Mouse (Mus musculus) forebrain, embryonic 14.5 days (tissue): ENCODE measurements around the gene Galnt15. TPM values are rescaled to one million over a fixed set of nuclear protein-coding genes. Genes with fewer than 3 reads are reported as not detected.
A peak's percentile ranks its signal among the peaks of the same experiment; 100 is the strongest.
"Not testable (repeated sequence)": the region's sequence is repeated elsewhere in the genome, so short reads cannot be mapped to it uniquely, and the experiment has no call there.

Source experiments
- ATAC-seq: fragments of 200-750 bp; cut with Nextera tagmentation; 2 replicates; pipeline ENCODE4 v1.8.0; 2017; ENCODE audit warnings: mild to moderate bottlenecking, moderate library complexity
- DNase-seq: peaks from one replicate; pipeline ENCODE4 v3.0.0-alpha.2; 2015; ENCODE audit warnings: low spot score
- H3K27ac ChIP-seq: fragments of 300-500 bp; sonication (generic); 2 replicates; pipeline ENCODE4 v1.5.1; 2014; ENCODE audit warnings: low read depth, mild to moderate bottlenecking, control low read depth, low read length, moderate library complexity
- H3K27me3 ChIP-seq: fragments of 300-500 bp; sonication (generic); replicated peaks from 2 replicates; pipeline ENCODE4 v1.6.1; 2014; ENCODE audit warnings: low read length, control low read depth, mixed read lengths; ENCODE audit not compliant: control insufficient read depth, insufficient read depth
- H3K36me3 ChIP-seq: fragments of 300-500 bp; sonication (generic); 2 replicates; pipeline ENCODE4 v1.6.1; 2014; ENCODE audit warnings: low read length, control low read depth; ENCODE audit not compliant: control insufficient read depth, insufficient read depth
- H3K4me1 ChIP-seq: fragments of 300-500 bp; sonication (generic); 2 replicates; pipeline ENCODE4 v1.6.1; 2014; ENCODE audit warnings: antibody characterized with exemption, low read length, control low read depth; ENCODE audit not compliant: control insufficient read depth, insufficient read depth
- H3K4me2 ChIP-seq: fragments of 300-500 bp; sonication (generic); 2 replicates; pipeline ENCODE4 v1.6.1; 2014; ENCODE audit warnings: mild to moderate bottlenecking, control low read depth, low read length
- H3K4me3 ChIP-seq: fragments of 300-500 bp; sonication (generic); 2 replicates; pipeline ENCODE4 v1.5.1; 2014; ENCODE audit warnings: low read depth, low read length, control low read depth
- H3K9ac ChIP-seq: fragments of 300-500 bp; sonication (generic); 2 replicates; pipeline ENCODE4 v1.6.1; 2014; ENCODE audit warnings: mild to moderate bottlenecking, low read length, control low read depth, moderate library complexity
- H3K9me3 ChIP-seq: fragments of 300-500 bp; sonication (generic); replicated peaks from 2 replicates; pipeline ENCODE4 v1.6.1; 2016; ENCODE audit warnings: low read length, control low read depth, mixed read lengths; ENCODE audit not compliant: control insufficient read depth
- WGBS: fragments of 180-500 bp; shearing (Covaris S2); extraction: QIAGEN DNeasy Blood & Tissue Kit; methylation state at CpG from one replicate; pipeline ENCODE4 v1.1.7; 2014; 5-methylcytosine and 5-hydroxymethylcytosine counted together
- polyA plus RNA-seq: library from polyadenylated mRNA; unstranded; fragments of >200 nt; fragmentation: Nextera tagmentation; extraction: Ambion mirVana; gene quantifications from 2 replicates; pipeline ENCODE4 v1.2.1, GENCODE M21; 2014

Galnt15 gene
- polyA plus RNA-seq, 1 experiment from 2014 or later, result 0.39 TPM

DNA sequence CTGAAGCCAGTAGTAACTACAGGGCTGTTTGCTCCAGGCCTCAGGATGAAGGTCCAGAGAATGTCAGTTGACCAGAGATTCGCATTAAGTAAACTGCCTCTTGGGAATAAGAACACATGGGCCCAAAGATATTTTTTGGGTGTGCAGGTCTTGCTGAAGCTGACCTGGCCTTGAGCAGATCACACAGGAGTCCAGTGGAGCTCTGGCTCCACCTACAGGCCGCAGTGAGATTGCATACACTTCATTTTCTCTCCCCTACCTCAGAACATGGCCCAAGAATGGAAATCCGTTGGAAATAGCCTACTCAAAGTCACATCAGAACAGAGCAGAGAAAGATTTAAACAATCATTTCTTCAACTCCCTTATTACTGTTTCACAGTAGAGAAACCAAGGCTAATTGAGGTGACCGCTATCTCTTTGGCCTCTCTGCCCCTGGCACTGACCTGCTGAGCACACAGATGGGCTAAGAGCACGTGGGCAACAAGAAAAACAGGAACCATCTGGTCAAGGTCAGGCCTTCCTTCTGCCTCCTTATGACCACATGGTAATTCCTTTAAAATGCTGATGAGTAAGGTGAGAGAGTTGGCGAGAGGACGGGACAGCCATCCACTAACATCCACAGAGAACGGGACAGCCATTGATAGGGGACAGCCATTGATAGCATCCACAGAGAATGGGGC, 48.2 kb downstream of the Galnt15 start:
- Histone ChIP-seq H3K4me2 (no peak overlapping the region), H3K27ac (no peak overlapping the region), H3K9me3 (no peaks in the 10 kb centered on the region), H3K4me1 (no peaks in the 10 kb centered on the region), H3K36me3 (peaks cover 16% of the 10 kb centered on the region), H3K9ac (no peak overlapping the region), H3K4me3 (no peak overlapping the region), H3K27me3 (no peaks in the 10 kb centered on the region)
- 56% methylated on average over 8 of the region's 8 CpGs for WGBS
- peak; percentile 72 for DNase-seq
- peak; percentile 52; the same call in 1 of the 2 replicates for ATAC-seq

DNA sequence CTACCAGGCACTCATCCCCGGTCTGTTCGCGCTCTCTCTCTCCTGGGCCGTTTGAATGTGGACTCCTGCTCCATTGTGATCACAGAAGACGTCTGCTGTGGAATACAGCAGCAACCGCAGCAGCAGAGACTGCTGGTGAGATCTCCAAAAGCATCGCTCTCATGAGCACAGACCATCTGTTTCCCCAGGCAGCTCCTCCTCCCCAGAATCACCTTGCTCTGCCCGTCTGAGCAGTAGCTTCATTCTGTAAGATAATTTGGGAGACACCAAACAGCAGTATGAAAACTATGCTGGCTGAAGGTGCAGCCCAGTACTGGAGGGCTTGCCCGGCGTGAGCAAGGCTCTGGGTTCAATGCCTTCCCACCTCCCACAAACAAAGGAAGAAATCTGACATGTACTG, 52.2 kb downstream of the Galnt15 start:
- 85% methylated on average over 10 of the region's 10 CpGs for WGBS
- ATAC-seq, result no peak
- no peaks in the 10 kb centered on the region for H3K27me3 ChIP-seq
- peaks cover 4% of the 10 kb centered on the region; the same call in 1 of the 2 replicates for H3K4me1 ChIP-seq
- H3K4me2 ChIP-seq, result no peak overlapping the region
- no peak overlapping the region for H3K9ac ChIP-seq
- no peak overlapping the region for H3K4me3 ChIP-seq
- no peak for DNase-seq
- peaks cover 26% of the 10 kb centered on the region for H3K36me3 ChIP-seq
- no peaks in the 10 kb centered on the region for H3K9me3 ChIP-seq
- H3K27ac ChIP-seq, result no peak overlapping the region

DNA sequence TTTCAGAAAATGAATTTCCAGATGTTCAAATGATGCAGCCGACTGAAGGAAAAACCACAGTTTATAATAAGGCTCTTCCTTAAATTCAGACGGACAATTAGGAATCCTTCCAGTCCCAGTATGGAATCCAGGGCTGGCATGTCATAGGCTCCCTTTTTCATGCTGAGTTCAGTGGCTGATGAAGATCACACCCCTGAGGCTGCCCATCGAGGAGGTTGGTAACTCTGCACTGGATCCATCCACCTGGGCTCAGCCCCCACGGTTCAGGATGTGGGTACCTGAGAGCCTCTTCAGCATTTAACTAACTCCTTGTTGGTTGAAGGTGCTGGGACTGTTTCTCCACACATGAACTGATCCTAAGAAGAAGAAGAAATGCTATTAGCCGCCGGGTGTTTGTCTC, 54.1 kb downstream of the Galnt15 start:
- Histone ChIP-seq H3K4me3 (no peak overlapping the region), H3K4me1 (peaks cover 12% of the 10 kb centered on the region; the same call in 1 of the 2 replicates), H3K4me2 (no peak overlapping the region), H3K9me3 (no peaks in the 10 kb centered on the region), H3K27ac (no peak overlapping the region), H3K9ac (no peak overlapping the region), H3K27me3 (no peaks in the 10 kb centered on the region), H3K36me3 (peaks cover 26% of the 10 kb centered on the region)
- ATAC-seq, result no peak
- whole genome bisulfite sequencing, result 95% methylated on average over 6 of the region's 6 CpGs
- DNase-seq, result no peak

DNA sequence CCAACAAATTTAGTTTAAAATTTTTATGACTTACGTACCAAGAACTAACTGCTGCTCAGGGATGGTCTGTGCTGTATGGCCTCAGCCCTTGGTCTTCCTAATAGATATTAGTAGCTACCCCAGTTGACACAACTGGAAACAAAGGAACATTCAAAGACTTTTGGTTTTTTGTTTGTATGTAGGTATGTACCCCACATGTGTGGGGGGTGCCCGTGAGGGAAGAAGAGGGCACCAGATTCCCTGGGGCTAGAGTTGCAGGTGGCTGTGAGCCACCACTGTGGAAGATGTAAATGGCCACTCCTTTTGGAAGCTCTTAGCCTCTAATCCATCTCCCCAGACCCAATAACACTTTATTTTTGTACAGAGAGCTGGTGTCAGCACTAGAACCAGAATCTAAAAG, 54.7 kb downstream of the Galnt15 start:
- Histone ChIP-seq H3K9me3 (no peaks in the 10 kb centered on the region), H3K4me2 (no peak overlapping the region), H3K27me3 (no peaks in the 10 kb centered on the region), H3K27ac (no peak overlapping the region), H3K9ac (no peak overlapping the region), H3K4me1 (peaks cover 12% of the 10 kb centered on the region; the same call in 1 of the 2 replicates), H3K4me3 (no peak overlapping the region), H3K36me3 (peaks cover 26% of the 10 kb centered on the region)
- 87% methylated on average over 2 of the region's 2 CpGs for WGBS
- DNase-seq (no peak), ATAC-seq (no peak)

DNA sequence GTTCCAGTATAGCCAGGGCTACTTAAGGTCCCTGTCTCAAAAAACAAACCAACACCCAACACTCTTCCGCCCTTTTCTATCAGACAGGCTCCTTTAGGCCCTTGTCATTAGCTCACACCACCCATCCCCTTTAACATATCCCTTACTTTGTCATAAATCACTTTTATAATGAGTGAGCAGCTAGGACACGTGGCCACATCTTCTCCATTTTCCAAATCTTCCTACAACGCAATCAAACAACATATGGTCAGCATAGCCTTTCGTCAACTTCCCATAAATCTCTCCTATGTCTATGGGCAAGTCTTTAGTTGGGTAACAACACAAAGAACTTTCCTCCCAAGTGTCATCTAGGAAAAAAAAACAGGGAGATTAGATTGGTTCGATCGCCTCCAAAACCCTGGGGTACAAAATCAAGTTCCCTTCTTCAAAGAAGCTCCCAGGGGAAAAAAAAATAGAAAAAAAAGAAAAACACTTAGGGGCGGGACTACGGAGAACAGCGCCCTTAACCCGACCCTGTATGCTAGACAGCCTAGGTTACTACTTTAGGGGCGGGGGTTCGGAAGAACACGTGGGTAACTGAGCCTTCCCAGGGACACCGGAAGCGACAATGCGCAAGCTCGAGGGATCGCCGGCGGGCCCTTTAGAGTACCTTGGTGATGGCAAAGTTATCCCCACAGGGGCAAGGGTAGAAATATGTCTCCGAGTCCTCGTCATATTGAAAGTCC, 56.1 kb downstream of the Galnt15 start, which contains the start of gene Oxnad1:
Oxnad1 (plus strand) TSS at position 614 of the 725 bp plus-strand sequence.
- Histone ChIP-seq H3K27ac (peak within 1 kb of the TSS; percentile 70), H3K9ac (peak within 1 kb of the TSS; percentile 75), H3K4me1 (peaks cover 12% of the 10 kb centered on the region; the same call in 1 of the 2 replicates), H3K4me2 (peak within 1 kb of the TSS; percentile 85), H3K9me3 (no peaks in the 10 kb centered on the region), H3K36me3 (peaks cover 26% of the 10 kb centered on the region), H3K27me3 (no peaks in the 10 kb centered on the region), H3K4me3 (peak within 1 kb of the TSS; percentile 45)
- ATAC-seq (peak; percentile 98), DNase-seq (peak; percentile 94)
- 4% methylated on average over 22 of the region's 22 CpGs for WGBS

DNA sequence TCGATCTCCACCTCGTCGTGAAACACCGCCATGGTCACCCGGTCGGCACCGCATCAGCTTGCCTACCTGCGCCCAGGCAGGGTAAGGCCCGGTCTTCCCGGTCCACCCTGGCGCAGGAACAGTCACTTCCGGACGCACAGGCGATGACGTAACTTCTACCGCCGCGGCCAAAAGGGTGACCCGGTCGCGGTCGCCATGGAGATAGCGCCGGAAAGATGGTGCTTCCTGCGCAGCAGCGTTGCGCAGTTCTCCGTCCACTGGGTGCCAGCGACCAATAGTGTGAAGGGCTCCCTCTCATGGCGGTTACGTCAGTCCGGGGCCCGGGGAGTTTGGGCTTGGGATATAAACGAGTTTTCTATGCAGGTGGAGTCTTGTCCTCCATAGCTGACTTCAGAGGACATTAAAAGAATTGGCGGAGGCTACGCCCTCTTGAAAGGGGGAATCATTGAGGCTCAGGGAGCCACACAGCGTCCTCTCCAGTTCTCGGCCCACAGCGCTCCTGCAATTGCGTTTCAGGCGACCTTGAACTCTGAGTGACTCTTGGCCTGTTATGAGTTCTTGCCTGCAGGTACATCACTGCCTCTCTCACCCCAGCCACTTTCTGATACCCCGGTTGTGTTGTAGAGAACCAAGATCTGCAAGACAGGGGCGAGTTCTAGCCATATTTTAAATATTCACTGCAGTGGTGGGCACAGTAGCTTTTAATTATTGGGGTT, 56.9 kb downstream of the Galnt15 start, which contains the start of gene Dph3:
Dph3 (minus strand) TSS at position 244 of the 716 bp plus-strand sequence.
- no peaks in the 10 kb centered on the region for H3K27me3 ChIP-seq
- H3K36me3 ChIP-seq, result peaks cover 23% of the 10 kb centered on the region
- peaks cover 12% of the 10 kb centered on the region; the same call in 1 of the 2 replicates for H3K4me1 ChIP-seq
- H3K9ac ChIP-seq, result peak within 1 kb of the TSS; percentile 75
- WGBS, result under 1% methylated on average over 43 of the region's 43 CpGs
- peak; percentile 98 for DNase-seq
- ATAC-seq, result peak; percentile 98
- H3K4me2 ChIP-seq, result peak within 1 kb of the TSS; percentile 85
- H3K27ac ChIP-seq, result peak within 1 kb of the TSS; percentile 70
- no peaks in the 10 kb centered on the region for H3K9me3 ChIP-seq
- peak within 1 kb of the TSS; percentile 45 for H3K4me3 ChIP-seq

DNA sequence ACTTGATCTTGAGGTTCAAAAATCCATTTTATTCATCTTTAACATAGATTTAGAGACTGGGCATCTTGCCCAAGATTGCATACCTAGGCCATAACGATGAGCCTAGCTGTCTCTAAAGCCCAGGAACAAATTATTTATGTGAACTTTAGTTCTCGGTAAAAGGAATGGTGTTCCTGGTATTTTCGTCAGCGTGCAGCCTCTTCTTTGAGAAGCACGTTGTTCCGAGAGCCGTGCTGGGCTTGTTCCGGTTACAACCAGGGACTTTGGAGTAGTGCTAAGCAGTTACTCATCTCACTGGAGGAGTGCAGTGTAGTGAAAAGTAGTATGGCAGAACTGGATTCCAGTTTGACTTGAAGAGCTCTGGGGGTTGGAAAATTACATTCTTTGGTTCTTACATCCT, 57.4 kb downstream of the Galnt15 start:
- WGBS, result 19% methylated on average over 8 of the region's 8 CpGs
- Histone ChIP-seq H3K36me3 (peaks cover 17% of the 10 kb centered on the region), H3K4me1 (peaks cover 12% of the 10 kb centered on the region; the same call in 1 of the 2 replicates), H3K27ac (no peak overlapping the region), H3K27me3 (no peaks in the 10 kb centered on the region), H3K4me3 (peak overlapping the region; percentile 45), H3K9me3 (no peaks in the 10 kb centered on the region), H3K4me2 (peak overlapping the region; percentile 85), H3K9ac (peak overlapping the region; percentile 75)
- no peak for ATAC-seq
- no peak for DNase-seq

DNA sequence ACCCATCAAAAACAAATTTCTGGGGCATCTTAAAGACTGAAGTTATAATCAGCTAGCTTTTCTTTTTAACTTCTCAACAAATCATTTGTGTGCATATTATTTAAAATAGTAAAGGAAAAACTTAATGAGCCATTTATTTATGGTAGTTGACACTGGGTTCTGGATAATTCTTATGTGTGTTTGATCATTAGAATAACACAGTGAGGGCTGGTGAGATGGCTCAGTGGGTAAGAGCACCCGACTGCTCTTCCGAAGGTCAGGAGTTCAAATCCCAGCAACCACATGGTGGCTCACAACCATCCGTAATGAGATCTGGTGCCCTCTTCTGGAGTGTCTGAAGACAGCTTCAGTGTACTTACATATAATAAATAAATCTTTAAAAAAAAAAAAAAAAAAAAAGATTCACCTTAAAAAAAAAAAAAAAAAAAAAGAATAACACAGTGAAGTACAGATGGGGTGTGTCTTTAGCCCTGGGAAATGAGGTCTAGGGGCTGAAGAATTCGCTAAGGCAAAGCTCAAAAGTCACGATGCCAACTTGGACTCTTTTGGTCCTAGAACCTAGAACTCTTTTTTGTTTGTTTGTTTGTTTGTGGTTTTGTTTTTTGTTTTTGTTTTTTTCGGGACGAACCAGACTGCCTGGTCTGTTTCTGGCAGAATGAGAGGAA, 58.9 kb downstream of the Galnt15 start:
- not testable (repeated sequence) for H3K9me3 ChIP-seq, H3K9ac ChIP-seq, H3K27me3 ChIP-seq, H3K4me3 ChIP-seq, H3K4me2 ChIP-seq, ATAC-seq, H3K27ac ChIP-seq, DNase-seq
- H3K4me1 ChIP-seq, result peaks cover 12% of the 10 kb centered on the region; the same call in 1 of the 2 replicates
- 90% methylated on average over 7 of the region's 7 CpGs for WGBS
- H3K36me3 ChIP-seq, result peaks cover 12% of the 10 kb centered on the region
